Mouse (Mus musculus) ES-E14 (cell line): ENCODE measurements around the gene Ovol3.

Source experiments
- CHD2 ChIP-seq: IDR thresholded peaks from 2 replicates; pipeline ENCODE4 v1.6.1; 2014; ENCODE audit warnings: mild to moderate bottlenecking, low read depth, low read length, inconsistent platforms
- MAFK ChIP-seq: IDR thresholded peaks from 2 replicates; pipeline ENCODE4 v1.6.1; 2014; ENCODE audit warnings: mild to moderate bottlenecking, low read depth, low read length, inconsistent platforms; ENCODE audit not compliant: insufficient read depth

GRCm38 (mm10) chr7:30282740-30283139 is 47.2 kb upstream of the Ovol3 start:
- no peak for TF ChIP-seq MAFK
- TF ChIP-seq CHD2 = no peak
